Mouse (Mus musculus) ES-Bruce4 (cell line): ENCODE measurements around the gene Wdr46.
"Not testable (repeated sequence)": the region's sequence is repeated elsewhere in the genome, so short reads cannot be mapped to it uniquely, and the experiment has no call there.

ENCODE experiments used
- CTCF ChIP-seq: IDR thresholded peaks from one replicate; pipeline ENCODE4 v1.8.1; 2011; ENCODE audit warnings: low read depth, low read length
- EP300 ChIP-seq: IDR thresholded peaks from 2 replicates; pipeline ENCODE4 v1.6.1; 2011; ENCODE audit warnings: low read depth, low read length; ENCODE audit not compliant: insufficient read depth
- POLR2A ChIP-seq: IDR thresholded peaks from one replicate; pipeline ENCODE4 v1.8.1; 2011; ENCODE audit warnings: low read length; ENCODE audit not compliant: insufficient read depth

GRCm38 (mm10) chr17:33891892-33892291 lies 48.6 kb upstream of the Wdr46 start:
- TF ChIP-seq CTCF, EP300, POLR2A: not testable (repeated sequence)
